Mouse (Mus musculus) right cerebral cortex, adult 2 months (tissue): ENCODE results near the gene Dusp13.

ENCODE experiments used
- DNase-seq, 2 experiments: peaks; one replicate each; pipeline ENCODE4 v3.0.0; 2021 to 2022; ENCODE audit warnings: low spot score in 2 of 2

The Dusp13 gene

DNA sequence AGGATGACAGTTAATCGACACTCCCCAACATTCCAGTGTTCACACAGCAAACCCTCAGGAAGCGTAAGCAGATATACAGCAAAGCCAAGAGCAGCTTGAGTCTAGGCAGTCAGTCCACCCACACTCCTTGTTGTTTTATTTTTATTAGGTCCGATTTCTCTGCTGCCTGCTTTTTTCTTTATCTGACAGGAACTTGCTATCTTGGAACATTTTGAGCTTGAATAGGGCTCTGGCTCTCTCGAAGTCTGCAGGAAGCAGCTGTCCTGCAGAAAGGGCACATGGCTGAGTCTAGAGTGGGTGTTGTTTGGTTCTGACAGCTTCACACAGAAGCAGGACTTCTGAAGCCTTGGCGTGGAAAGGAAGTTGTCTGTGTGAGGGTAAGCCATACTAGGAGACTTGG, 47.7 kb downstream of the Dusp13 start:
- DNase-seq, result no peak

DNA sequence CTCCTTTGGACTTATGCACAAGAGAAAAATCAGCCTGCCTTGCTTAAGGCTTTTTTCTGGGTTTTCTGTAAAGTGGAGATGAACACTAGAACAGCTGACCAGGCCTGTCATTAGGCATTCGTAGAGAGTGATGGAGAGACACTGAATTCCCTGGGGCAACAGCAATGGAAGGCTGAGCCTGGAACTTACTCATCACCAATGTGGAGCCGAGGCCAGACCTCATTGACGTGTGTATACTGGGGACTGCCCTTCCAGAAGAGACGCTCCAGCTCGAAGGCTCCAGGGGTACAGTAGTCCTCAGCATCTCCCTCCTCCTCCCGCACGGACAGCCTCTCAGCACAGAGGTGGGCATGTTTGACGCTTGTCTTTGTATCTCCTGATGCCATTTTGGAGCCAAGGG, 48.3 kb downstream of the Dusp13 start:
- DNase-seq, result no peak

DNA sequence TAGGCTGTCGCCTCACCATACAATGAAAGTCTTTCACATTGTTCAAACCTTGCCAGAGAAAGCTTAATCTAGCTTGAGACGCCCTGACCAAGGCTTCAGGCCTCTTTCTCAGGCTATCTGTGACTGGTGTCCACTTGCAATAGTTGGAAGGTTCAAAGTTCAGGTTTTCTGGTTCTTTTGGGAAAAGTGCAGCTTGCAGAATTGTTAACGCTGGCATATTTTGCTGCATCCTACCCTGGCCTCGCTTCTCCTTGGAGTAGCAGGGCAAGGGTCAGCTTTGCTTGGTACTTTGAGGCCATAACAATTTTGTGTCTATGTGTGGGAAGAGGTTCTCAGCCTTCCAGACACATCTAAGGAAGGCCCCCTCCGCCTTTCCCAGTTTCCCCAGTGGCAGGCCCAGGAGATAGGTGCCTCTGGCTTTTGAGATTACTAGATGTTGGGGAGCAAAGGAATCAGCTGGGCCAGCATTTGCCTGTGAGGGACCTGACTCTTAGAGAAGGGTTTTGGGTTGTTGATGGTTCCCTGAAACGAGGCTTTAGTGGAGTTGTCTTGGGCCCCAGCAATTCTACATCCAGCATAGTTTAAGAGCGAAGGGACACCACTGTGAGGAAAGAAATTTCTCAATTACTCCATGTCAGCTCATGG, 54.7 kb downstream of the Dusp13 start:
- DNase-seq, result no peak

DNA sequence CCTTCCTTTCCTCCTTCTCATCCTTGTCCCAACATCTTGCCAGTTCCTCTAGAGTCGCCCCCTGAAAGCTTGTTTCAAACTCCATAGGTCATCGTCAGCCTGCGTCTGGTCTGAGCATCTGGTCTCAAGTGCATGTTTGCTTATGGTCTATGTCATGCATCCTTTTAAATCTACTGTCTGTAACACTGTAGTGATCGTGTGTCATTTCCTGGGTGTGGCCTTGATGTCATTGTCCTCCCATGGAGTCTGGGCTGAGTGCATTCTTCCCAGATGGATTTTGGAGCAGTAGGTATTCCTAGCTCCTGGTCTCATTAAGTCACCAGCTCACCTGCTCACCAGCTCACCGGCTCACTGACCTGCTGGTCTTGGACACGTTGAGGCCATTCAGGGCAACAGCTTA, 56.0 kb downstream of the Dusp13 start:
- DNase-seq, result no peak

DNA sequence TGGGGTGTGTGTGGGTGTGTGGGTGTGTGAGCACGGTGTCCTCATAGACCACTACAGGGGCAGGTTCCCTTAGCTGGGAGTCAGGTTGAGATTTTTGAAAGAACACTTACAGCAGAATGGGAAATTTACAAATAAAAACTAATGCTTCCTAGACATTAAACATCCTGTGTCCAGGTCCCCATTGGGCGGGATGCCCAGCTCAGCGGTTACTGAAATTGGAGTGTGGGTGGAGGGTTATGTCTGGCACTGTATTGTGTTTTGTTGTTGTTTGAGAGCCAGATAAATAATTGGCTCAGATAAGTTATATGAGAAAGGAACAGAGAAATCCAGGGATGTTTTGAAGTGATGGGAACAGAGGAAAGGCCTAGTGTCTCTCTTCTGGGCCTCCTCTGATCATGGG, 59.9 kb downstream of the Dusp13 start:
- no peak for DNase-seq

DNA sequence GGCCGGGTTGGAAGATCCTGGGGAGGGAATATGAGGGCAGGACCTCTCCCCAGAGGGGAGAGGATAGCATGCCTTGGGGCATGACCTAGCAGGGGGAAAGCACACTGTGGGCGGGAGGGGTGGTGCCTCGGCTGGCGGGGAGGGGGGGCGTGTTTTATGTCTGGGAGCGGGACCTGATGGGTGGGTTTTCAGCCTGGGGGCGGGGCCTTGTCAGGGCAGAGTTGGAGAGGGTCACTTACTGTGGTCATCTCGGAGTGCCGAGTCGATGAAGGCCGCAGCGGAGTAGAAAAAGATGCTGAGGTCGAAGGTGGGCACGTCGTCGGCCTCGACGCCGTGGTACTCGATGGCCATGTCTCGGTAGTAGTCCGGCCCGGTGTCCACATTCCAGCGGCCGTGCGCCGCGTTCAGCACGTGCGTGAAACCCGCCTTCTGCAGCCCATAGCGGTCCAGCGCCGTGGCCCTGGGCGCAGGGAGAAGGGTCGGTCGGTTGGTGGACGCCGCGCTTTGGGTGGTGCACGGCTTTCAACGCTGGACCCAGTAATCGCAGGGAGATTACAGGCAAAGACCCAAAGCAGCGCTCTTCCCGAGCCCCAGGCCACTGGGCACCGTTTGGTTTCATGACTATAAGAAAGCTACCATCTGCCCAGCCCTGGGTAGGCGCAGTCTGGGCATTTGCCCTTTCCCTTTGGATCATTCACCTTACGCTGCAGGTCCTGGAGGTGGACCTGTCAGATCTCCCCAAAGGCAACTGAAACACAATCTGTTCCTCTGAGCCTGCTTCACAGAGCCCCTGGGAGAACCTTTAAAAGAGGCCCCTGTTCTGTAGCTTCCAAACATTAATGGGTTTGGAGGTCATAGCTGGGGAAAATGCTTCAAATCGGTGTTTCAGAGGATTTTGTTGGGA, 64.4 kb downstream of the Dusp13 start:
- DNase-seq, result no peak

DNA sequence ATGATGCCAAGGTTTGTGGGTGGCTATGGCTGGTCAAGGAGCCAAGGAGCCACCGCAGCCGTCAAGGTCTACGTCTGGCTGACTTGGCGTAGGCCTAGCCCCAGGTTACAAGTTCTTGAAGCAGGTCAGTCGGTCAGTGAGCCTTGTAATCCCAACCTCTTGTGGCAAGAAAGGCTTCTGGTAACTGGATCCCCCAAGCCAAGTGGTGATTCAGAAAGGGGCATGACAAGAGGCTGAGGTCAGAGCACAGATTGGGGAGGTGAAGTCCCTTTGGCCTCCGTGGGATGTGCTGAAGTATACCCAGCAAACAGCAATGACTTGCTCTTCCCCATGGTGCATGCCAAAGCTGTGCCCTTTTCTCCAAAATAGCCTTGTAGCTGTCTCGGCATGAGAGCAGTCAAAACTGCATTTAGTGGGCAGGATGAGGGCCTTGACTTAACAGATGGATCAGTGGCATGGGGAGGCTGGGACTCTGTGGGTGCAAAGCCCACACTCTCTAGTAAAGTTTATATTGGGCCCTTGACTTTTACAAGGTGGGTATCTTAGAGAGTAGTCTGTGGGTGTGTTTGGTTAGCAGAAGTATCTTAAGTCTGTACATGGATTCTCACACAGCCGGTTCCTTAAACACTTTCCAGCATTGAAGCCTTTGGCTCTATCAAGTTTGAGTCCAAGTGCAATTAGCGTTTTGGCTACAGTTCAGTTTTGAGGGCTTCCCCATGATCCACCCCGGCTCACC, 65.4 kb downstream of the Dusp13 start:
- DNase-seq, result no peak

DNA sequence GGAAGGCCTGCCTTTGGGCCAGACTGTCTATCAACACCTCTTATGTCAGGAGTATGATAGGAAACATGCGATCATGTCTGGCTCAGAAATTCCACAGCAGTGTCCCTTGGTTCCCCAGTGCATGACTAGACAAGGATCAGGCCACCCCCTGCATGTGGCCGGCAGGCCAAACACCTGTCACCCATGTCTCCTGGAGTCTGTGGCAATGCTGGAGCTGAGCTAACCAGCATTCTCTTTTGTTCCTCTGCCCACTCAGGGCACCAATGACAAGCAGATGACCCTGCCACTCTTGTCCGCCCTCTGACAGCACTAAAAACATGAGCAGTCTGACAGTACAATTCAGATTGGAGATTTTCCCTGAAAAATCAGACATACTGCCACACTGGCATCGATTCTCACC, 67.1 kb downstream of the Dusp13 start:
- no peak for DNase-seq
